Mouse (Mus musculus) liver, postnatal 0 days (tissue): ENCODE measurements at regions not wholly inside any gene's neighbourhood (a gene's known extent, or its start where the extent isn't known, plus 50 kb on each side); places are given as distances from the start of the nearest gene placed in this dataset.

ENCODE experiments used
- CTCF ChIP-seq: sonication (generic); IDR thresholded peaks from 2 replicates; pipeline ENCODE4 v1.5.1; 2016; ENCODE audit warnings: antibody characterized with exemption, low read depth
- EP300 ChIP-seq: IDR thresholded peaks from 2 replicates; pipeline ENCODE4 v1.6.1; 2016; ENCODE audit warnings: antibody characterized with exemption, low read depth, mild to moderate bottlenecking

- TF ChIP-seq CTCF, result no peak
- TF ChIP-seq EP300, result no peak
These were observed 168.0 kb upstream of the Slc25a13 start for GRCm38 (mm10) chr6:6384971-6385370.
